Mouse (Mus musculus) intestine, embryonic 16.5 days (tissue): Measurements from ENCODE around the gene Samm50. TPM values are rescaled to one million over a fixed set of nuclear protein-coding genes. Genes with fewer than 3 reads are reported as not detected.
A peak's percentile ranks its signal among the peaks of the same experiment; 100 is the strongest.

Experiments used
- ATAC-seq: fragments of 200-750 bp; cut with Nextera tagmentation; 2 replicates; pipeline ENCODE4 v1.8.0; 2017; ENCODE audit warnings: moderate TSS enrichment, moderate library complexity
- H3K27ac ChIP-seq: fragments of 300-500 bp; sonication (generic); 2 replicates; pipeline ENCODE4 v1.5.1; 2014; ENCODE audit warnings: mild to moderate bottlenecking, low read length
- H3K27me3 ChIP-seq: fragments of 300-500 bp; sonication (generic); replicated peaks from 2 replicates; pipeline ENCODE4 v1.6.1; 2014; ENCODE audit warnings: low read length, control low read depth, mixed read lengths; ENCODE audit not compliant: control insufficient read depth, insufficient read depth
- H3K36me3 ChIP-seq: fragments of 300-500 bp; sonication (generic); 2 replicates; pipeline ENCODE4 v1.6.1; 2014; ENCODE audit warnings: low read length, control low read depth; ENCODE audit not compliant: control insufficient read depth, insufficient read depth
- H3K4me1 ChIP-seq: fragments of 300-500 bp; sonication (generic); 2 replicates; pipeline ENCODE4 v1.6.1; 2014; ENCODE audit warnings: low read length, control low read depth, mixed read lengths; ENCODE audit not compliant: control insufficient read depth, insufficient read depth
- H3K4me2 ChIP-seq: fragments of 300-500 bp; sonication (generic); 2 replicates; pipeline ENCODE4 v1.6.1; 2014; ENCODE audit warnings: low read depth, low read length, control low read depth
- H3K4me3 ChIP-seq: fragments of 300-500 bp; sonication (generic); 2 replicates; pipeline ENCODE4 v1.5.1; 2014; ENCODE audit warnings: mild to moderate bottlenecking, low read length
- H3K9ac ChIP-seq: fragments of 300-500 bp; sonication (generic); 2 replicates; pipeline ENCODE4 v1.6.1; 2014; ENCODE audit warnings: low read depth, low read length
- H3K9me3 ChIP-seq: fragments of 300-500 bp; sonication (generic); 2 replicates; pipeline ENCODE4 v1.6.1; 2016; ENCODE audit warnings: low read length, control low read depth; ENCODE audit not compliant: control insufficient read depth
- whole genome bisulfite sequencing: fragments of 180-500 bp; shearing (Covaris S2); extraction: QIAGEN DNeasy Blood & Tissue Kit; methylation state at CpG from one replicate; pipeline ENCODE4 v1.1.7; 2014; 5-methylcytosine and 5-hydroxymethylcytosine counted together
- polyA plus RNA-seq: library from polyadenylated mRNA; unstranded; fragments of >200 nt; fragmentation: Nextera tagmentation; extraction: Ambion mirVana; gene quantifications from 2 replicates; pipeline ENCODE4 v1.2.1, GENCODE M21; 2015

Samm50 gene
- polyA plus RNA-seq, 1 experiment from 2014 or later = 165 TPM

DNA sequence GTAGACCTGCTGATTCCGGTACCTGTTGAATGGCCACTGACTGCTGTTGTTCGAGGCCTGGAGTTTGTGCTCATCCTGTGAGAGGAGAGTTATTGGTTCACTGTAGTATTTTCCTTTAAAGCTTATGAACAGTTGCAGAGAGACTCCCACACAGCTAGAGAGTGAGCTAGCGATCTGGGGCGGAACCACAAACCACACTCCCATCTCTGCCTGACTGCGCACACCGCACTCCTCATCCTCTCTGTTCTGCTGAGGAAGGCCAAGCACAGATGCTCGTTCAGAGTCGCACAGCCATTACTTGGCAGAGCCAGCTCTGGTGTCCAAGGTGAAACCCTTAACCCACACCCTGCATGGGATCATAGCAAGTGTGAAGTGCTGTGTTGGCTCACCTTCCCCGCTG, 13.3 kb upstream of the Samm50 start:
- Histone ChIP-seq H3K36me3 (no peaks in the 10 kb centered on the region), H3K9me3 (no peaks in the 10 kb centered on the region), H3K9ac (no peak overlapping the region), H3K4me3 (no peak overlapping the region), H3K27me3 (no peaks in the 10 kb centered on the region), H3K4me1 (no peaks in the 10 kb centered on the region; the same call in 1 of the 2 replicates), H3K27ac (no peak overlapping the region), H3K4me2 (no peak overlapping the region)
- ATAC-seq = no peak
- WGBS = 88% methylated on average over 9 of the region's 9 CpGs

DNA sequence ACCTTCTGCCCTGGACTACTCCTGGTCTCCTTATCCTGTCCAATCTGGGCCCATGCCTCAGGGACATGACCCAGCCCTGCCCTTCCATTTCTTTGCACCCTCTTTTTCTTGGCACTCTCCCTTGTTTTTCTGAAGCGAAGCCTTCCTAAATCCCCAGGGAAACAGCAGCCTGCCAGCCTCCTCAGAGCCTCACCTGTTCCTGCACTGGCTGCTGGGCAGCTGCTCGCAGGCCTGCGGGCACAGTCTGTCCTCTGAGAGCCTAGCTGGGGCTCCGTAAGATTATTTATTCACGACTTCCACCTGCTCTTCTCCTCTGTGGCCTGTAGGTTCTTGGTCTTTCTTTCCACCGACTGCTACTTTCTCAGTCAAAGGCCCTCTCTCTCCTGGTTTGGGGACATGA, 10.0 kb upstream of the Samm50 start:
- 68% methylated on average over 6 of the region's 6 CpGs for WGBS
- no peaks in the 10 kb centered on the region; the same call in 1 of the 2 replicates for H3K4me1 ChIP-seq
- no peak overlapping the region for H3K4me3 ChIP-seq
- H3K27ac ChIP-seq = no peak overlapping the region
- H3K4me2 ChIP-seq = no peak overlapping the region
- no peak overlapping the region for H3K9ac ChIP-seq
- H3K9me3 ChIP-seq = no peaks in the 10 kb centered on the region
- H3K36me3 ChIP-seq = no peaks in the 10 kb centered on the region
- H3K27me3 ChIP-seq = no peaks in the 10 kb centered on the region
- ATAC-seq = no peak

DNA sequence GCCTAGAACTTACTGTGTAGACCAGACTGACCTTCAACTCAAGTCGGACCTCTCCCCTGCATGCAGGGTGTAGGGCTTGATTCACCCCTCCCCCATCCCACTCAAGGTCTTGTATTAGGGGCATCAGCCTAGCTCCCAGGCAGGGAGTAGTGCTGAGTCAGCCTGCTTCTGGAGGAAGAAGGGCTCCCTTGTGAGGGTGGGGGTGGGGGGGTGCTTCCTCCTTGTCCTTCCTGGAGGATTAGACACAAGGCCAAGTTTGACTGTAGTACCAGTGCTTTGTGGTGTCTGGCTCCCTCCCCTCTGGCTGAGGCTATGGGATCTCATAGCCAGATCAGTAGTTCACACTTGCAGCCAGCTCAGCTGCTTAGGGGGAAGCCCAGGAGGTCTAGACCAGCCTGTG, 8.1 kb upstream of the Samm50 start:
- H3K27me3 ChIP-seq = no peaks in the 10 kb centered on the region
- no peak for ATAC-seq
- no peak overlapping the region for H3K9ac ChIP-seq
- H3K36me3 ChIP-seq = no peaks in the 10 kb centered on the region
- no peak overlapping the region for H3K27ac ChIP-seq
- no peak overlapping the region for H3K4me2 ChIP-seq
- no peaks in the 10 kb centered on the region; the same call in 1 of the 2 replicates for H3K4me1 ChIP-seq
- H3K9me3 ChIP-seq = no peaks in the 10 kb centered on the region
- 29% methylated on average over 1 of the region's 1 CpGs for WGBS
- H3K4me3 ChIP-seq = no peak overlapping the region

DNA sequence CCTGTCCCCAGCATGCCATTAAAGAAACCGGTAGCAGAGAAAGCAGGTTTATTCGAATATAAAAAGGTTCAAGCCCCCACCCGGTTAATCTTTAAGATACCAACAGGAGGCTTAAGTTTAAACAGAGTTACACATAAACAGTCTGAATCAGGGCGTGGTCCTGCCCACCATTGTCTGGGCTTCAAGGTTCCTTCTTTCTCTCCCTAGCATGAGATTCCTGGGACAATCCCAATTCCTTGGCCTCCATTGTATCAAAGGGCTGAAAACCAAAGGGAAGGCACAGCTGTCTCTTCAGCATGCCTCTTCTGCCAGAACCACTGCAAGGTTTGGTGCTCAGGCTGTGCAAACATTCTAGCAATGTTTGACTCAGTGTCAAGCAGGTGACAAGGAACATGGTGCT, 5.8 kb upstream of the Samm50 start:
- no peaks in the 10 kb centered on the region for H3K27me3 ChIP-seq
- no peak overlapping the region for H3K4me2 ChIP-seq
- H3K4me1 ChIP-seq = no peaks in the 10 kb centered on the region; the same call in 1 of the 2 replicates
- H3K4me3 ChIP-seq = no peak overlapping the region
- H3K9me3 ChIP-seq = no peaks in the 10 kb centered on the region
- H3K36me3 ChIP-seq = no peaks in the 10 kb centered on the region
- H3K27ac ChIP-seq = no peak overlapping the region
- H3K9ac ChIP-seq = no peak overlapping the region
- WGBS = 49% methylated on average over 4 of the region's 4 CpGs
- ATAC-seq = no peak

DNA sequence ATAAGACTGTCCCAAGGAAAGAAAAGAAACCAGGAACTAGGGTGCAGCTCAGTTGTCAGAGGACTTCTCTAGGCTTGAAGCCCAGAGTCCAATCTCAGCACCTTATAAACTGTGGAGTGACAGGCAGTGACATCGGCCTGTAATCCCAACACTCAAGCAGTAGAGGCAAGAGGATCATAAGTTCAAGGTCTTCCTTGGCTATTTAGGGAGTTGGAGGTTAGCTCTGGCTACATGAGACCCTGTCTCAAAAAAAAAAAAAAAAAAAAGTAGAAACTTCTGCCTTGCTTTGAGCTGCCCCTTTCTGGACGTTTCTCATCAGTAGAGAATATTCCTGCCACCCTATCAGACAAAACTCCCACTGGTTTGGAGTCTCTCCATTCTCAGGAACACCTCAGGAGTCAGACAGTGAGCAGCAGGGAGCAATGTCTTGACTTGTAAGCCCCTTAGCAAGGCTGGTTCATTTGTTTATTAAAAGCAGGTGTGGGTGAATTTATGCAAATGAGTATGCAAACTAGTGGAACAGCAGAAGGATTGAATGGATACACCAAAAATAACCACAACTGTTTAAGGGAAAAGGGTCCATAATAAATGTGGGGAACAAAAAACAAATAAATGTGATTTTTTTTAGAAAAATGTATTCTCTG, 3.0 kb upstream of the Samm50 start:
- Histone ChIP-seq H3K4me1 (peaks cover 11% of the 10 kb centered on the region; the same call in 1 of the 2 replicates), H3K4me2 (no peak overlapping the region), H3K27me3 (no peaks in the 10 kb centered on the region), H3K36me3 (no peaks in the 10 kb centered on the region), H3K9ac (no peak overlapping the region), H3K27ac (no peak overlapping the region), H3K9me3 (no peaks in the 10 kb centered on the region), H3K4me3 (no peak overlapping the region)
- ATAC-seq = no peak
- 47% methylated on average over 2 of the region's 2 CpGs for WGBS

DNA sequence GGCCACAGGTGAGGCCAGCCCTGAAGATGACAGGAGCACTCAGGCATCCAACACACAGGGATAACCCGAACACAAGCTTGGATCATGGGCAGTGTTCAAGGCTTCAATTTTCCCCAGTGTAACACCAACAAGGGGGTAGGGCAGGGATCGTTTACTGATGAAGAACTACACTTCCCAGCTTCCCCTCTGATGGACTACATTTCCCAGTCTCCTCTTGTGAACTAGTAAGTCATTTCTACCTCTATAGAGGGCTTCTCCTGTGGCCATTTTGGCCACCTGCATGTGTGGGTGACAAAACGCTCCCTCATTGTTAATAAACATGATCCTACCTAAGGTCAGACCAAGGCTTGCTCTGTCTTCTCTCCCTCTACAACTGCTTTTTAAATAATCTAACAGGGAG, 2.2 kb upstream of the Samm50 start:
- H3K36me3 ChIP-seq = no peaks in the 10 kb centered on the region
- H3K9me3 ChIP-seq = no peaks in the 10 kb centered on the region
- ATAC-seq = no peak
- no peaks in the 10 kb centered on the region for H3K27me3 ChIP-seq
- no peak overlapping the region for H3K4me3 ChIP-seq
- H3K4me2 ChIP-seq = no peak overlapping the region
- 41% methylated on average over 3 of the region's 3 CpGs for WGBS
- H3K27ac ChIP-seq = no peak overlapping the region
- H3K4me1 ChIP-seq = peaks cover 11% of the 10 kb centered on the region; the same call in 1 of the 2 replicates
- H3K9ac ChIP-seq = no peak overlapping the region

DNA sequence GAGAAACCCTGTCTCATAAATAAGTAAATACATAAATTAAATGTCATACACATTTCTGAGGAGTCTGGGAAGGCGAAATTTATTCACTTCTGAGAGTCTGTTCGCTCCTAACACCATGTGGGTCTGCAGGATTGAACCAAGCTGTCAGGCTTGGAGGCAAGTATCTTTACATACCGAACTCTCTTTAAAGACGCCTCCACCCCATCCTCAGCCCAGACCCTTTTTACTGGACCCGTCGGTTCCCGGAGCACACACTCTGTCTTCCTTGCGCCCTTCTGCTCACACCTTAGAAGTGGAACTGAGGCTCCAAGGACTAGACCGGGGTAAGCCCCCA, 350 bp upstream of the Samm50 start:
- peak overlapping the region; percentile 97 for H3K4me3 ChIP-seq
- peak overlapping the region; percentile 74 for H3K27ac ChIP-seq
- H3K36me3 ChIP-seq = 0 out of 2 replicates have a peak, but pooled peaks cover 6% of the 10 kb centered on the region
- no peaks in the 10 kb centered on the region for H3K27me3 ChIP-seq
- peak; percentile 55; the same call in 1 of the 2 replicates for ATAC-seq
- no peaks in the 10 kb centered on the region for H3K9me3 ChIP-seq
- 1% methylated on average over 9 of the region's 9 CpGs for WGBS
- H3K9ac ChIP-seq = peak overlapping the region; percentile 93
- H3K4me2 ChIP-seq = peak overlapping the region; percentile 57
- peaks cover 11% of the 10 kb centered on the region; the same call in 1 of the 2 replicates for H3K4me1 ChIP-seq

DNA sequence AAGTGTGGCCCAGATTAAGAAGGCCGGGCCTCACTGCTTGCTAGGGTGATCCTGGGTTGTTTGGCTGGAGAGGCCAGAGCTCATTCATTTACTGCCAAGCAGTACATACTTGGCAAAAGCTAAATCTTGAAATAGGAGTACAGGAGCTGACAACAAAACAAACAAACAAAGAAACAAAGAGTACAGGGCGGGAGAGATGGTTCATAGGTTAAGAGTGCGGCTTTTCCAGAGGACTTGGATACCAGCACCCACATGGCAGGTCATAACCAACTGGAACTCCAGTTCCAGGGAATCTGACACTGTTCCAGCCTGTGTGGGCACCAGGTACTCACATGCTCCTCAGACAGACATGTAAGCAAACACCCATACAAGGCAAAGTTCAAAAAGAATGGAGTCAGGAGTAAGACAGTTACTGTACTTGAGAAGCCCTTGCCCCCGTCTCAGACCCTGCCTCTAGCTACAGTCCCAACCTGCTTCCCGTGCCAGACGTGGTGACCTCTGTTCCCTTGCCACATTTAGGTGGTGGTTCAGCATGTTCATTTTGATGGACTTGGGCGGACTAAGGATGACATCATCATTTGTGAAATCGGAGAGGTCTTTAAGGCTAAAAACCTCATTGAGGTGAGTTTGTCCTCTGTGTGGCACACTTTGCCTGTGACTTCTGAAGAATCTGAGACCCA, 4.6 kb downstream of the Samm50 start:
- H3K4me1 ChIP-seq = peaks cover 9% of the 10 kb centered on the region; the same call in 1 of the 2 replicates
- H3K9me3 ChIP-seq = no peaks in the 10 kb centered on the region
- peaks cover 39% of the 10 kb centered on the region for H3K36me3 ChIP-seq
- H3K4me2 ChIP-seq = no peak overlapping the region
- ATAC-seq = no peak
- no peak overlapping the region for H3K9ac ChIP-seq
- no peak overlapping the region for H3K27ac ChIP-seq
- no peaks in the 10 kb centered on the region for H3K27me3 ChIP-seq
- 91% methylated on average over 8 of the region's 8 CpGs for WGBS
- H3K4me3 ChIP-seq = no peak overlapping the region

DNA sequence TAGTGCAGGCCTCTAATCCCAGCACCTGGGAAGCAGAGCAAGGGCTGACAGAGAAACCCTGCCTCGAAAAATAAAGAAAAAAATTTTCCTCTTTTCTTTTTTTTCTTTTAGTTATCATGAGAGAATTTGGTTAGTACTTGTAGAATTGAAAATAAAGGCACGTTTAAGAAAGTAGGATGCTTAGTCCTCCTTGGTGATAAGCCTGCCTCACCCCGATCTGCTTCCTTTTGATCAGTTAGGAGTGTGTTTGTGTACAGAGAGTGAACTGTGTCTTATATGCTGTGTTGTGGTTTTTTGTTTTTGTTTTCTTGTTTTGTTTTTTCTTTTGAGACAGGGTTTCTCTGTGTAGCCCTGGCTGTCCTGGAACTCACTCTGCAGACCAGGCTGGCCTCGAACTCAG, 15.3 kb downstream of the Samm50 start:
- H3K9me3 ChIP-seq = no peaks in the 10 kb centered on the region
- WGBS = 94% methylated on average over 4 of the region's 4 CpGs
- H3K36me3 ChIP-seq = peaks cover 28% of the 10 kb centered on the region
- H3K4me2 ChIP-seq = no peak overlapping the region
- H3K27ac ChIP-seq = no peak overlapping the region
- H3K4me1 ChIP-seq = 0 out of 2 replicates have a peak, but pooled peaks cover under 1% of the 10 kb centered on the region
- no peaks in the 10 kb centered on the region for H3K27me3 ChIP-seq
- H3K4me3 ChIP-seq = no peak overlapping the region
- H3K9ac ChIP-seq = no peak overlapping the region
- ATAC-seq = no peak
